1 mouse cellular context compared by ENCODE assay signal in the genomic region with DNA sequence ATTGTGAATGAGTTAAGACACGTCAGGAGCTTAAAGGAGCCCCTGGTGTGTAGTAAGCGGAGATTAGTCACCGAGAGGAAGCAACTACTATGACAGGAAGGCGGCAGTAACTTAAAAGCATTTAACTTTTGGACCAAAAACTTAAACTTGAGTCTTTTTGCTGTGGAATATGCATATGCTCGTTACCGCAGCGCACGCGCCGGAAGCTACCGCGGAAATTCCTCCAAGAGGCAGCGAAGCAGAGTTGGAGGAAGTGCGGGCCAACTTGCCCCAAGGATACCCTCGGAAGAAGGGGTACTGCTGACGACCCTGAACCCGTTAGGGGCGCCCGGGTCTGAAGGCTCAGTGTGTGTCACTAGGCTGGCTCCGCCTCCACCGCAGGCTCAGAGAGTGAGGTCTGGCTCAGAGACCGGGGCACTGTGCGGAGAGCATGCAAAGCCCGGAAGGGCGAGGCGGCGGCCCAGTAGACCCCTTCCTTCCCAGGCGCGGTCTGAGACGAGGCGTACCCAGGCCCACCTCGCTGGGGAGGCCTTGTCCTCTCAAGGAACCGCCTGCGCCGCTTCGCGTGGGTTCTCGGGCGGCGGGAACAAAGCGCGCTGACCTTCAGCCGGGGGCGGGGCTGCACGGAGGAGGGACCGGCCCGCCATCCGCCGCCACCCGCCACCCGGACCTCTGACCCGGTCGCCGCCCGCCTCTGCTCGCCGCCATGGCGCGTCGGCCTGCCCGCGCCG.
TF ChIP-seq lines count a peak whose summit lies in the region.

No protein-coding gene starts in this region.

TF ChIP-seq in CH12.LX, 34 proteins besides CTCF, POLR2A, EP300 and RAD21 (continued from another document):
- TF ChIP-seq E2F4 (IDR thresholded peaks at IDR 0.05; ENCODE audit: insufficient replicate concordance, low read depth, low read length): no peak
